ENCODE assay signal across 10 mouse cellular contexts in the genomic region with DNA sequence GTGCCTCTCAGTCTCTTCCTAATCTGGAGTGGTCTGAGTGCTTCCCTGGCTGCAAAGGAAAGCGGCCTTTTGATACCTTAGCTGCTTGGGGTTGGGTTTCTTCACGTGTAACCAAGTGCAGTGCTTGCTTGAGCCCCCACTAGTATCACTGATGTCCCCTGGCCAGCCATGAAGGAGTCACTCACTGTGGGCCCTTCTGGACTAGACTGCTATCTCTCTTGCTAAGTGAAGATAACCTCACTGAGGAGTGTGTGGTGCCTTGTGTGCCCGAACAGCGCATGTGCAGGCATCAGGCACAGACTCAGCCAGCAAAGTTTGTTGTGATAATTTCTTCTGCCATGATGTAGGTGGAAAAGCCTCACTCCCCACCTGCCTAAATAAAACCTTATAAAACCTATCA. TPM values are rescaled to one million over a fixed set of nuclear protein-coding genes. Genes with fewer than 3 reads are reported as not detected.
DNase-seq lines count a peak whose midpoint lies in the region; ATAC-seq and TF ChIP-seq lines count a peak whose summit lies in the region.
"Had no signal": no experiment of that assay in that cellular context is flagged by ENCODE, and none has a peak within 500 bp of the region (broad histone marks: within the 10 kb centered on the region; RNA-seq: fewer than 3 reads in every experiment).

No protein-coding gene starts in this region.

- no peak overlapping the region for H3K9ac ChIP-seq in heart, embryonic 13.5 days
- H3K9ac ChIP-seq in stomach, embryonic 15.5 days: no peak overlapping the region
- no peak overlapping the region for H3K9ac ChIP-seq in stomach, postnatal 0 days (ENCODE audit: low read length)
- H3K9ac ChIP-seq in liver, embryonic 14.5 days (replicated peaks): no peak overlapping the region
- H3K9ac ChIP-seq: lung, embryonic 14.5 days had no signal

- TF ChIP-seq EP300 in stomach, postnatal 0 days (optimal IDR thresholded peaks at IDR 0.05): no peak
- TF ChIP-seq EP300 in liver, embryonic 14.5 days (IDR thresholded peaks at IDR 0.05; ENCODE audit: low read depth): no peak

- H3K4me1 ChIP-seq in heart, embryonic 13.5 days: peaks cover 62% of the 10 kb centered on the region
- peaks cover 4% of the 10 kb centered on the region; the same call in 1 of the 2 replicates for H3K4me1 ChIP-seq in stomach, embryonic 15.5 days
- H3K4me1 ChIP-seq in stomach, postnatal 0 days (replicated peaks; ENCODE audit: control insufficient read depth, insufficient read depth): 0 out of 2 replicates have a peak, but pooled peaks cover 9% of the 10 kb centered on the region
- peaks cover 7 to 11% of the 10 kb centered on the region in 2 experiments; a peak in 3 of 4 replicates for H3K4me1 ChIP-seq in liver, embryonic 14.5 days (replicated peaks; ENCODE audit: control insufficient read depth in 2 of 2, insufficient read depth in 2 of 2, low read length in 1 of 2)

- H3K27me3 ChIP-seq in heart, embryonic 13.5 days (replicated peaks): no peaks in the 10 kb centered on the region
- no peaks in the 10 kb centered on the region for H3K27me3 ChIP-seq in stomach, embryonic 15.5 days (replicated peaks)
- no peaks in the 10 kb centered on the region for H3K27me3 ChIP-seq in stomach, postnatal 0 days (ENCODE audit: control insufficient read depth, insufficient read depth, low read length)
- no peaks in the 10 kb centered on the region for H3K27me3 ChIP-seq in liver, embryonic 14.5 days (ENCODE audit: control insufficient read depth, insufficient read depth, low read length)

- no peaks in the 10 kb centered on the region for H3K9me3 ChIP-seq in heart, embryonic 13.5 days
- no peaks in the 10 kb centered on the region for H3K9me3 ChIP-seq in stomach, embryonic 15.5 days
- no peaks in the 10 kb centered on the region for H3K9me3 ChIP-seq in stomach, postnatal 0 days (ENCODE audit: control insufficient read depth, low read length)
- H3K9me3 ChIP-seq in liver, embryonic 14.5 days (ENCODE audit: control insufficient read depth, low read length): no peaks in the 10 kb centered on the region

- peak overlapping the region; percentile 63 for H3K27ac ChIP-seq in heart, embryonic 13.5 days (replicated peaks)
- peak overlapping the region; percentile 40; the same call in 1 of the 2 replicates for H3K27ac ChIP-seq in stomach, embryonic 15.5 days
- no peak overlapping the region for H3K27ac ChIP-seq in stomach, postnatal 0 days (replicated peaks)
- no peak overlapping the region for H3K27ac ChIP-seq in liver, embryonic 14.5 days

- H3K4me3 ChIP-seq in heart, embryonic 13.5 days: no peak overlapping the region
- no peak overlapping the region for H3K4me3 ChIP-seq in stomach, embryonic 15.5 days (replicated peaks)
- H3K4me3 ChIP-seq in stomach, postnatal 0 days (ENCODE audit: low read depth, low read length): no peak overlapping the region
- H3K4me3 ChIP-seq in liver, embryonic 14.5 days (ENCODE audit: insufficient read depth in 1 of 2, low read depth in 2 of 2, low read length in 2 of 2): no peak overlapping the region

- H3K36me3 ChIP-seq in heart, embryonic 13.5 days: peaks cover 60% of the 10 kb centered on the region
- peaks cover 6% of the 10 kb centered on the region; the same call in 1 of the 2 replicates for H3K36me3 ChIP-seq in stomach, embryonic 15.5 days
- H3K36me3 ChIP-seq in stomach, postnatal 0 days (ENCODE audit: control insufficient read depth, insufficient read depth, low read length): no peaks in the 10 kb centered on the region; the same call in 1 of the 2 replicates
- H3K36me3 ChIP-seq in liver, embryonic 14.5 days (replicated peaks; ENCODE audit: control insufficient read depth, insufficient read depth, low read depth): no peaks in the 10 kb centered on the region

- ATAC-seq in heart, embryonic 13.5 days (ENCODE audit: extremely low read depth, insufficient number of reproducible peaks, low FRiP score, low TSS enrichment): no peak; the same call in 1 of the 2 replicates
- no peak for ATAC-seq in stomach, embryonic 15.5 days (ENCODE audit: insufficient read depth, low FRiP score, low read depth)
- ATAC-seq in stomach, postnatal 0 days (ENCODE audit: low FRiP score, low TSS enrichment): no peak
- ATAC-seq in liver, embryonic 14.5 days (ENCODE audit: insufficient read depth): peak; percentile 61
- ATAC-seq: inflammation-experienced regulatory T-cells, adult 6 months had no signal

- no peak for TF ChIP-seq CTCF in stomach, postnatal 0 days (IDR thresholded peaks at IDR 0.05; ENCODE audit: low read depth)
- TF ChIP-seq CTCF in liver, embryonic 14.5 days (IDR thresholded peaks at IDR 0.05; ENCODE audit: low read depth): no peak

- H3K4me2 ChIP-seq in heart, embryonic 13.5 days: peak overlapping the region; percentile 36
- no peak overlapping the region for H3K4me2 ChIP-seq in stomach, embryonic 15.5 days
- H3K4me2 ChIP-seq in stomach, postnatal 0 days (replicated peaks; ENCODE audit: low read depth): no peak overlapping the region
- H3K4me2 ChIP-seq in liver, embryonic 14.5 days (ENCODE audit: low read depth): no peak overlapping the region
- H3K4me2 ChIP-seq: lung, embryonic 14.5 days had no signal

- 24% methylated on average over 4 of the region's 4 CpGs for WGBS in heart, embryonic 13.5 days
- WGBS in stomach, embryonic 15.5 days: 82% methylated on average over 4 of the region's 4 CpGs
- WGBS in stomach, postnatal 0 days: 71% methylated on average over 4 of the region's 4 CpGs
- WGBS in liver, embryonic 14.5 days (ENCODE audit: insufficient replicate concordance): 51% methylated on average over 4 of the region's 4 CpGs

- DNase-seq in heart, adult 18-20 months: no peak
- no peak for DNase-seq in stomach, postnatal 0 days (ENCODE audit: low spot score)
- DNase-seq in liver, embryonic 14.5 days (ENCODE audit: low read depth in 3 of 3, low spot score in 3 of 3): no peak
- DNase-seq in right cerebral cortex, postnatal 4 days: no peak
- no peak for DNase-seq in kidney, postnatal 36 days
- DNase-seq: adrenal gland, adult 2 months; lung, embryonic 14.5 days had no signal

RNA-seq across cellular contexts. Expression of a gene that starts 8.9 kb away (rescaled TPM):
- polyA plus RNA-seq in heart, embryonic 13.5 days (2015; fragmentation: Nextera tagmentation; extraction: Ambion mirVana): 46.0 and 50.7 TPM in 2 replicates
- total RNA-seq in heart, adult 18-20 months (2021): 10 to 100 TPM; 34.2 to 43.1 TPM
- polyA plus RNA-seq in stomach, embryonic 15.5 days (2015; fragmentation: Nextera tagmentation; extraction: Ambion mirVana): 61.2 and 62.3 TPM in 2 replicates
- 59.8 and 63.0 TPM in 2 replicates for polyA plus RNA-seq in stomach, postnatal 0 days (2015; fragmentation: Nextera tagmentation; extraction: Ambion mirVana)
- 1.0 and 2.7 TPM in 2 replicates for polyA plus RNA-seq in liver, embryonic 14.5 days (2012; rRNA removed)
- polyA plus RNA-seq in liver, embryonic 14.5 days (2014; fragmentation: Nextera tagmentation; extraction: Ambion mirVana): 7.9 and 9.7 TPM in 2 replicates

Comparison
In these comparisons a context has a peak if more than half of its experiments do, and no peak if none do; other contexts are left out.
1. H3K27ac ChIP-seq: peak in heart, embryonic 13.5 days (single experiment) and stomach, embryonic 15.5 days (single experiment); none in stomach, postnatal 0 days (single experiment) and liver, embryonic 14.5 days (single experiment).